Mouse (Mus musculus): Measurements from ENCODE around the gene Sipa1l1.

DNA sequence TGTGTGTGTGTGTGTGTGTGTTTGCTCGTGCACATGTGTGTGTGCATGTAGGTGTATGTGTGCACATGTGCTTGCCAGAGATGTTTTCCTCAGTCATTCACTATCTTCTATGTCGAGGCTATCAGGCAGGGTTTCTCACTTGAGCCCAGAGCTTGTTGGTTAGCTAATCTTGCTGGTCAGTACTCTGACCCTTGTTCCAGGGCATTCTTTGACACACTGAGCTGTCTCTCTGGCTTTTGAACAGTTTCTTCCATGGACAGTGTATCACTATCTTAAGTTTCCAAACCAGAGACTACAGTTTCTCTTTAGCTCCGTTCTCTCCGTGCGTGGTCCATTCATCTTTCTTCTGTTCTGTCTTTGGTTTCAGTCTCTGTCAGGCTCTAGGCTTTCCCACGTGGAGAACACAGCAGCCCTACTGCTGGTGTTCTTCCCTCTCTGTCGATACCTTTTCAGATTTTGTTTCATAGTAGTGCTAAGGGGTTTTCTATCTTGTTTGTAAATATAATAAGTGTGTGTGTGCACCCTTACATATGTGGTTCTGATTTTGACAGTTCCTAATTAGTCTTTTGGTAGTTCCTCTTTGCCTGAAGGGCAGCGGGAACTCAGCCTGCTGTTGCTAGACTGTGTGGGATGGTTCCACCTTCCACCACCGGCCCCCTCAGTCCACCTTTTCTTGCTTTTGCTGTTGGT is 54.2 kb downstream of the Sipa1l1 start:
- TF ChIP-seq POLR2A (IDR thresholded peaks at IDR 0.05; ENCODE audit: low read depth, low read length): no peak
- no peak for TF ChIP-seq CTCF (conservative IDR thresholded peaks at IDR 0.05; ENCODE audit: insufficient read depth, insufficient read length, low read depth, low read length)

All from kidney, adult 2 months (tissue).